Mouse (Mus musculus): Measurements from ENCODE around the gene Crtc3. TPM values are rescaled to one million over a fixed set of nuclear protein-coding genes. Genes with fewer than 3 reads are reported as not detected.
A peak's percentile ranks its signal among the peaks of the same experiment; 100 is the strongest.

Crtc3 gene
- polyA plus RNA-seq, 1 experiment from 2014 or later = 14.0 TPM

DNA sequence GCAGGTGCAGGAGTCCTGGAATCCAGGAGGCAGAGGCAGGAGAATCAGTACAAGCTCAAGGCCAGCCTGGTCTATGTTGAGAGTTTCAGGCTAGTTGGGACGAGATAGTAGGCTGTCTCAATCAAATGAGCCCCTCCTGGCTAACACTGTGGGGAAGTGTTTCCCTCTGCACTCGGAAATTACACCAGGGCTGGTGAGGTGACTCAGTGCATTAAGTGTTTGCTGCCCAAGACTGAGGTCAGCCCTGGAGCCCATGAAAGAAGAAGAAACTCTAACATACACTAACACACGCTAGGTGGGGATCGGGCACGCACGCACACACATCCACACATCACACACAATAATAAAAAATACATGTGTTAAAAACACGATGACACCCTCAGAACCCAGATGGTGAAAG, 34.3 kb downstream of the Crtc3 start:
- no peak overlapping the region for H3K27ac ChIP-seq (replicated peaks; ENCODE audit: low read depth, low read length)
- no peak overlapping the region for H3K4me3 ChIP-seq (replicated peaks; ENCODE audit: low read depth, low read length)
- no peak overlapping the region for H3K4me2 ChIP-seq (ENCODE audit: low read length)
- 93% methylated on average over 7 of the region's 7 CpGs for WGBS
- no peaks in the 10 kb centered on the region for H3K36me3 ChIP-seq (ENCODE audit: control insufficient read depth, insufficient read depth, low read length)
- no peaks in the 10 kb centered on the region for H3K27me3 ChIP-seq (ENCODE audit: control insufficient read depth, insufficient read depth, low read length)
- DNase-seq (no peak), ATAC-seq (ENCODE audit: low FRiP score, low TSS enrichment) (no peak)
- peaks cover 28% of the 10 kb centered on the region for H3K4me1 ChIP-seq (ENCODE audit: control insufficient read depth, insufficient read depth, low read length)
- no peaks in the 10 kb centered on the region for H3K9me3 ChIP-seq (ENCODE audit: control insufficient read depth, low read length)
- H3K9ac ChIP-seq (replicated peaks; ENCODE audit: low read length) = no peak overlapping the region

DNA sequence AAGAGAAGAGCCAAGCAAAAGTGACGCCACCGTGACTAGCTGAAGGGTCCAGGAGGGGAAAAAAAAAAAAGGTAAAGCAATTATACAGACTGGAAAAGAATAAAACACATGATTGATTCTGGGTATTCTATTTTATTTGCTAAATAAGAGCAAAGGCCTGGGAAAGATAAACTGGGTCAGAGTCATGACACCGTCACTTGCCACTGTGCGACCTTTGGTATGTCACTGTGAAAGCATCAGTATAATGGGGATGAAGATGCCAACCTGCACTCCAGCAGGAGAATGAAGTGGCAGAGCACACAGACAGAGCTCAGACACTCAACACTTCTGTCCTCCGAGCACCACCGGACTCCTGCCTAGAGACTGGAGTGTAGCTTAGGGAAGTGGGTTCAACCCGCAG, 34.7 kb downstream of the Crtc3 start:
- DNase-seq (no peak), ATAC-seq (ENCODE audit: low FRiP score, low TSS enrichment) (no peak)
- Histone ChIP-seq H3K27ac (replicated peaks; ENCODE audit: low read depth, low read length) (no peak overlapping the region), H3K4me2 (ENCODE audit: low read length) (no peak overlapping the region), H3K4me3 (replicated peaks; ENCODE audit: low read depth, low read length) (no peak overlapping the region), H3K36me3 (ENCODE audit: control insufficient read depth, insufficient read depth, low read length) (no peaks in the 10 kb centered on the region), H3K9ac (replicated peaks; ENCODE audit: low read length) (no peak overlapping the region; the same call in 1 of the 2 replicates), H3K27me3 (ENCODE audit: control insufficient read depth, insufficient read depth, low read length) (no peaks in the 10 kb centered on the region), H3K9me3 (ENCODE audit: control insufficient read depth, low read length) (no peaks in the 10 kb centered on the region), H3K4me1 (ENCODE audit: control insufficient read depth, insufficient read depth, low read length) (peaks cover 28% of the 10 kb centered on the region)
- WGBS = 86% methylated on average over 7 of the region's 7 CpGs

DNA sequence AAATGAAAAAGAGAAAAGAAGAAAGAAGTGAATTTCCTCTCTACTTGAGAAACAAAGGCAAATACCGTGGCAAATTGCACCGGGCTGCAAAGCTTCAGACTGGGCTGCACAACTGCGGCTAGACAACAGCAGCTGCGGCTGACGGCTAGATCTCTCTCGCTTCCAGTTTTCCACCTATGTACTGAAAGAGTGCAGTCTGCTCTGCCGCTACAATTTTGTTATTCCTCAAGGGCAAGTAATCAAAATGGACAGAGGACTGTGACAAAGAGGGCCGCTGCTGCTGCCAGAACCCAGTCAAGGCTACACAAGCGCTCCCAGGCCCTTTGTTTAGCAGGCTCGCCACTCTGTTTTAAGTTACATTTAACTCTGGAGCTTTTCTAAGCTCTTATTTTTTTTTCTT, 35.6 kb downstream of the Crtc3 start:
- 25% methylated on average over 10 of the region's 10 CpGs for WGBS
- no peak overlapping the region for H3K4me3 ChIP-seq (replicated peaks; ENCODE audit: low read depth, low read length)
- ATAC-seq (ENCODE audit: low FRiP score, low TSS enrichment) (no peak), DNase-seq (peak; percentile 51)
- H3K9ac ChIP-seq (replicated peaks; ENCODE audit: low read length) = no peak overlapping the region
- H3K27me3 ChIP-seq (ENCODE audit: control insufficient read depth, insufficient read depth, low read length) = no peaks in the 10 kb centered on the region
- no peaks in the 10 kb centered on the region for H3K9me3 ChIP-seq (ENCODE audit: control insufficient read depth, low read length)
- H3K4me2 ChIP-seq (ENCODE audit: low read length) = no peak overlapping the region
- peak overlapping the region; percentile 60 for H3K27ac ChIP-seq (replicated peaks; ENCODE audit: low read depth, low read length)
- peaks cover 28% of the 10 kb centered on the region for H3K4me1 ChIP-seq (ENCODE audit: control insufficient read depth, insufficient read depth, low read length)
- no peaks in the 10 kb centered on the region for H3K36me3 ChIP-seq (ENCODE audit: control insufficient read depth, insufficient read depth, low read length)

DNA sequence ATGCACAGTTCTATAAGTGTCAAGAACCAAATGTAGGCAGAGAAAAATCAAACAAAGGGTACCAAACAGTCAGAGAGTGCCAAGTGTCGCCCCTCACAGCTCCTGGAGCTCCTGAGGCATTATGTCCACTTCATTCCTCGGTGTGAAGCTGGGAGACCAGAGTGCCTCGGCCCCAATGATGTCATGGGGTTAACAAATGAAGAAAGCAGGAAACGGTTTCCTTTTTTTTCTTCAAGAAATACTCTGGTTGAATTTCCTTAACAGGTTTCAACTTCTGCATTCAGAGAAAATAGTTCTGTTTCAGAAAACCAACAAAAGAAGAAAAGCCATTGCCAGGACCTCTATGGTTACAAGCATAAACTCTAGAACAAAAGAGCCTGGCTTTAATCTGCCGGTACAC, 36.4 kb downstream of the Crtc3 start:
- no peak for ATAC-seq (ENCODE audit: low FRiP score, low TSS enrichment)
- H3K4me3 ChIP-seq (replicated peaks; ENCODE audit: low read depth, low read length) = no peak overlapping the region
- peak overlapping the region; percentile 60 for H3K27ac ChIP-seq (replicated peaks; ENCODE audit: low read depth, low read length)
- H3K36me3 ChIP-seq (ENCODE audit: control insufficient read depth, insufficient read depth, low read length) = no peaks in the 10 kb centered on the region
- peaks cover 28% of the 10 kb centered on the region for H3K4me1 ChIP-seq (ENCODE audit: control insufficient read depth, insufficient read depth, low read length)
- 34% methylated on average over 5 of the region's 5 CpGs for WGBS
- DNase-seq = peak; percentile 37
- H3K27me3 ChIP-seq (ENCODE audit: control insufficient read depth, insufficient read depth, low read length) = no peaks in the 10 kb centered on the region
- no peaks in the 10 kb centered on the region for H3K9me3 ChIP-seq (ENCODE audit: control insufficient read depth, low read length)
- H3K9ac ChIP-seq (replicated peaks; ENCODE audit: low read length) = no peak overlapping the region
- no peak overlapping the region for H3K4me2 ChIP-seq (ENCODE audit: low read length)

DNA sequence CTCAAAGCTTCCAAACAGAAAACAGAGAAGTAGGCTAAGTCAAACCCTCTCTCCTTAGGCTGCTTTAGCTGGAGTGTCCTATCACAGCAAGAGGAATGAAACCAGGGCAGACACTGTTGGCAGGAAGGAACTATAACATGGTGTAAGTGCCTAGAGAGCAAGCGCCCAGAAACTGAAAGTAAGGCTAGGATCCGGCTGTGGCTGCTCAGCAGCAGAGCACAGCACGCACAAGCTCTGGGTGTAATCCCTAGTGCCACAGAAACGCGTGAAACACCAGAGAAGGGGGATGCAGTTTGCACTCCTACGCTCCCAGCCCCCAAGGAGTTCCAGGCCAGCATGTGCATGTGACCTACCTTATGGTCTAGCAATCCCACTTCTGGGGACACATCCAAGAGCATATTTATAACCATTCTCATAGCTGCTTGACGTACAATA, 41.2 kb downstream of the Crtc3 start:
- H3K36me3 ChIP-seq (ENCODE audit: control insufficient read depth, insufficient read depth, low read length) = no peaks in the 10 kb centered on the region
- H3K4me1 ChIP-seq (ENCODE audit: control insufficient read depth, insufficient read depth, low read length) = 0 out of 2 replicates have a peak, but pooled peaks cover 3% of the 10 kb centered on the region
- no peak for DNase-seq
- H3K27me3 ChIP-seq (ENCODE audit: control insufficient read depth, insufficient read depth, low read length) = no peaks in the 10 kb centered on the region
- H3K9me3 ChIP-seq (ENCODE audit: control insufficient read depth, low read length) = no peaks in the 10 kb centered on the region
- no peak overlapping the region for H3K4me3 ChIP-seq (replicated peaks; ENCODE audit: low read depth, low read length)
- H3K4me2 ChIP-seq (ENCODE audit: low read length) = no peak overlapping the region
- WGBS = 64% methylated on average over 7 of the region's 7 CpGs
- H3K9ac ChIP-seq (replicated peaks; ENCODE audit: low read length) = no peak overlapping the region
- peak overlapping the region; percentile 52; the same call in 1 of the 2 replicates for H3K27ac ChIP-seq (replicated peaks; ENCODE audit: low read depth, low read length)
- ATAC-seq (ENCODE audit: low FRiP score, low TSS enrichment) = no peak

DNA sequence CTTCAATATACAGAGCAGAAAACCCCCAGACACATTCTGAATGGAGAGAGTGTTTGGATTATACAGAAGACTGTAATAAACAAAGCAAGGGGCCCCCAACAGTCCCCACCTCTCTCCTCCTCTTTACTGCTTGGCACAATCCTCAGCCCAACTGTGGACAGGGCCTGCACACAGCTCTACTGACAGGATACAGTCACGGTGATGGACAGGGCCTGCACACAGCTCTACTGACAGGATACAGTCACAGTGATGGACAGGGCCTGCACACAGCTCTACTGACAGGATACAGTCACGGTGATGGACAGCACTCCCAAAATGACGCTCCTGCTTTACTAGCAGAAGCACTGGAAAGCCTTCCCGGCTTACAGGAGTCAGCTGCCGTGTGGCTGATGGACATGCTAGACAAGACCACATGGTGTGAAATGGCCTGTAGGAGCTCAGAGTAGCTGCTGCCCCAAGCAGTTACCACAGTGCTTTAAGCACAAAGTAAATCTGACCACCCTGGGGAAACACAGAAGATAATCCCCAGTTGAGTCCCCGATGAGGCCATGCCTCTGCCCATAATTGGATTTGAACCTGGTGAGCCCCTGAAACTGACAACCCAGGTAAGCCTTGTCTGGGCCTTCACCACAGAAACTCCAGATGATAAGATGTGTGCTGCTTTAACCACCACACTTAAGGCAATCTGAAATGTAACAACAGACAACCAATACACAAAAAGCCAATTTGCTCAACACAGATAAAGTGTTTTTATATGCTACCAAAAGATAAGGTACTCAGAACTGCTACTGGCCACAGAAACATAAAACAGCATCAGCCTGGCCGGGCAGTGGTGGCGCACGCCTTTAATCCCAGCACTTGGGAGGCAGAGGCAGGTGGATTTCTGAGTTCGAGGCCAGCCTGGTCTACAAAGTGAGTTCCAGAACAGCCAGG, 42.3 kb downstream of the Crtc3 start:
- Histone ChIP-seq H3K27ac (replicated peaks; ENCODE audit: low read depth, low read length) (no peak overlapping the region), H3K4me3 (replicated peaks; ENCODE audit: low read depth, low read length) (no peak overlapping the region), H3K9ac (replicated peaks; ENCODE audit: low read length) (no peak overlapping the region), H3K36me3 (ENCODE audit: control insufficient read depth, insufficient read depth, low read length) (no peaks in the 10 kb centered on the region), H3K4me2 (ENCODE audit: low read length) (no peak overlapping the region), H3K9me3 (ENCODE audit: control insufficient read depth, low read length) (no peaks in the 10 kb centered on the region), H3K27me3 (ENCODE audit: control insufficient read depth, insufficient read depth, low read length) (no peaks in the 10 kb centered on the region), H3K4me1 (ENCODE audit: control insufficient read depth, insufficient read depth, low read length) (peaks cover 9% of the 10 kb centered on the region; the same call in 1 of the 2 replicates)
- DNase-seq (peak; percentile 29), ATAC-seq (ENCODE audit: low FRiP score, low TSS enrichment) (no peak)
- 61% methylated on average over 10 of the region's 10 CpGs for WGBS

DNA sequence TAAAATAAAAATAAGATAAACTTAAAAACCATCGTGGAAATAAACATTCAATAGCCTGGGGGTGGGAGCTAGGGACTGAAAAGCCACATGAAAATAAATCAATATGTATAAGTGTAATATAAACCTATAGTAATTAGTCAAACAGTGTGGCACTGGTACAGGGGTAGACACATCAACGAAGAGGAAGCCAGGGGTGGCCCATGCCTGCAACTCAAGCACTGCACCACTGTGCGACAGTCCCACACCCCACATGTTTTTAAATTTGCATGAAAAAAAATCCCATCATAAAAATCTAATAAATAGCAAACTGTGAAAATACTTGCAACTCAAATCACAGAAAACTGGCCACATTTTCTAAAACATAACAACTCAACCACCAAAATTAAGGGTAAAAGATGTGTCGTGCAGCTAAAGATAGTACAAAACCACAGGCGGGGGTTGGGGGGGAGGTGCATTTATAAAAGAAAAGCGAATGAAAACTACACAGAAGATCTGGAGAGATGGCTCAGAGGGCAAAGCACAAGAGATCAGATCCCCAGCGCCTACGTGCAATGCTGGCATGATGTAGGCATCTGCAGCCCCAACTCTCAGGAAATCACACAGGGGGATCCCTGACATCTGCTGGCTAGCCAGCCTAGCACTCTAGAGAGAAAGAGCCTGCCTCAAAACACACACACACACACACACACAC, 45.6 kb downstream of the Crtc3 start:
- H3K4me2 ChIP-seq (ENCODE audit: low read length) = no peak overlapping the region
- no peak overlapping the region for H3K4me3 ChIP-seq (replicated peaks; ENCODE audit: low read depth, low read length)
- DNase-seq = no peak
- no peak overlapping the region for H3K9ac ChIP-seq (replicated peaks; ENCODE audit: low read length)
- no peaks in the 10 kb centered on the region for H3K27me3 ChIP-seq (ENCODE audit: control insufficient read depth, insufficient read depth, low read length)
- no peaks in the 10 kb centered on the region for H3K9me3 ChIP-seq (ENCODE audit: control insufficient read depth, low read length)
- ATAC-seq (ENCODE audit: low FRiP score, low TSS enrichment) = no peak
- WGBS = 70% methylated on average over 8 of the region's 8 CpGs
- no peak overlapping the region for H3K27ac ChIP-seq (replicated peaks; ENCODE audit: low read depth, low read length)
- no peaks in the 10 kb centered on the region for H3K36me3 ChIP-seq (ENCODE audit: control insufficient read depth, insufficient read depth, low read length)
- peaks cover 10% of the 10 kb centered on the region; the same call in 1 of the 2 replicates for H3K4me1 ChIP-seq (ENCODE audit: control insufficient read depth, insufficient read depth, low read length)

DNA sequence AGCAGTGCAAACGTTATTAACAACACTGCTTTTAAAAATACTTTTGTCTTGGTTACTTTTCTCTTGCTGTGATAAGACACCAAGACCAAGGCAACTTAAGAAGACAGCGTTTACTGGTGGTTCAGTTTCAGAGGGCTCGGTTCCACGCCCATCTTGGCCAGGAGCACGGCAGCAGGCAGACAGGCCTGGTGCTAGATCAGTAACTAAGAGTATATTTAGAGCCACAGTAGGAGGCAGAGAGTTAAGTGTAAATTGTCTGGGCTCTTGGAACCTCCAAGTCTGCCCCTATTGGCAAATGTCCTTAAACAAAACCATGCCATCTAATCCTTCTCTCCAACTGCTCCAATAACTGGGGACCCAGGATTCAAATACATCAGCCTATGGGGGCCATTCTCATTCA, 46.1 kb downstream of the Crtc3 start:
- no peak overlapping the region for H3K4me2 ChIP-seq (ENCODE audit: low read length)
- H3K27ac ChIP-seq (replicated peaks; ENCODE audit: low read depth, low read length) = no peak overlapping the region
- WGBS = 73% methylated on average over 5 of the region's 5 CpGs
- DNase-seq (no peak), ATAC-seq (ENCODE audit: low FRiP score, low TSS enrichment) (no peak)
- no peak overlapping the region for H3K4me3 ChIP-seq (replicated peaks; ENCODE audit: low read depth, low read length)
- no peaks in the 10 kb centered on the region for H3K27me3 ChIP-seq (ENCODE audit: control insufficient read depth, insufficient read depth, low read length)
- H3K9ac ChIP-seq (replicated peaks; ENCODE audit: low read length) = no peak overlapping the region
- H3K4me1 ChIP-seq (ENCODE audit: control insufficient read depth, insufficient read depth, low read length) = peaks cover 10% of the 10 kb centered on the region; the same call in 1 of the 2 replicates
- H3K36me3 ChIP-seq (ENCODE audit: control insufficient read depth, insufficient read depth, low read length) = no peaks in the 10 kb centered on the region
- no peaks in the 10 kb centered on the region for H3K9me3 ChIP-seq (ENCODE audit: control insufficient read depth, low read length)
